Mouse (Mus musculus): Measurements from ENCODE around the gene Tmem242. TPM values are rescaled to one million over a fixed set of nuclear protein-coding genes. Genes with fewer than 3 reads are reported as not detected.

Tmem242 gene
- polyA plus RNA-seq, 1 experiment from 2014 or later, result 130 TPM

DNA sequence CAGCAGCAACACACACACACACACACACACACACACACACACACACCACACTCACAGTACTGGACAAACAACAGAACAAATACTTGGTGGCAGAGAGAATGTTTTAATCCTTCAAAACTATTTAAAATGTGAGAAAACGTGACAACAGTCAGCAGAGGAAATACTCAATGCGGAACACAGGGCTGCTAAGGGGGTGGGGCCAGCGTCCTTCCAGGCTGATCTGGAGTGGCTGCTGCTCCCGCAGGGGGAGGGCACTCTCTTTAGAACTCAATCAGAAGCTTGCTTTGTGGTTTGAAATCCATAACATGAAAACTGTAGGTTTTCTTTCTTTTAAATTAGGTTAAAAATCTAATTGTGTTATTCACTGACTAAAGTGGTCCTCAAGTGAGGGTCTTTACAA, 18.2 kb downstream of the Tmem242 start:
- H3K4me3 ChIP-seq (replicated peaks; ENCODE audit: low read length), result no peak overlapping the region
- ATAC-seq (ENCODE audit: insufficient read depth, low FRiP score), result no peak
- no peaks in the 10 kb centered on the region for H3K27me3 ChIP-seq (ENCODE audit: control insufficient read depth, insufficient read depth, low read length)
- H3K4me1 ChIP-seq (ENCODE audit: control insufficient read depth, insufficient read depth, low read length), result no peaks in the 10 kb centered on the region
- H3K27ac ChIP-seq (ENCODE audit: low read length), result no peak overlapping the region
- H3K9ac ChIP-seq (ENCODE audit: low read length), result no peak overlapping the region
- no peaks in the 10 kb centered on the region for H3K9me3 ChIP-seq (replicated peaks; ENCODE audit: control insufficient read depth, low read length)
- H3K36me3 ChIP-seq (ENCODE audit: control insufficient read depth, insufficient read depth, low read length), result no peaks in the 10 kb centered on the region
- WGBS, result 36% methylated on average over 4 of the region's 4 CpGs
- H3K4me2 ChIP-seq (ENCODE audit: low read depth, low read length), result no peak overlapping the region

DNA sequence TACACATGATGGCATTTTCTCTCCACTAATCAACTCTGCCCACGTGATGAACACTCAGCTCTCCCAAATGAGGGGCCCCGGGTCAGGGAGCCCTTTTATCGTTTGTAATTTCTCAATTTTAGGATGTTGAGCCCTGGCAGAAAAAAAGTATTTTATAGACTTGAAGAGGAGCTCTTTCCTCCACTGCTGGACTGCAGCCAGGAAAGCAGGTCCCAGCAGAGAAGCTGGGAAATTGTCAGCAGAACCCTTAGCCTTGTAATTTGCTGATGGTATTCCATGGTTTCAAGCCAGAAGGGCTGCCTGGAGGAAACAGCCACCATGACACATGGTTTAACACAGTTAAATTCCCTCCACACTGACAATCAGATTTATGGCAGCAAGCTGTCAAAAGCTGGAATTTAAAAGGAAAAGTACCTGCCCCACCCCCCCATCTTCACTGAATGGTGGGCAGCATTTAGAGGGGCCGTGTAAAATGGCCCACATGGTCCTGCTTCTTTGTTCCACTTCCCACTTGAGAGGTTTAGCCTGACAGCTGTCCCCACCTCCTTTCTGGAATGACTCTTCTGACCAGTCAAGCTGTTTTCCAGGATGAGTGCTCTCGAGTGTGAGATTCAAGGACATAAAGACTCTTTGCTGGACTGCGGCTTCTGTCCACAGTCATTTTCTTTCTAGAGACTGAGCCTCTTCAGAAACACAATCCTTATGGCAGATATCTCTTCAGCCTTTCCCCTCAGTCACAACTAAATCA, 20.1 kb downstream of the Tmem242 start:
- Histone ChIP-seq H3K4me3 (replicated peaks; ENCODE audit: low read length) (no peak overlapping the region), H3K36me3 (ENCODE audit: control insufficient read depth, insufficient read depth, low read length) (no peaks in the 10 kb centered on the region), H3K27me3 (ENCODE audit: control insufficient read depth, insufficient read depth, low read length) (no peaks in the 10 kb centered on the region), H3K9me3 (replicated peaks; ENCODE audit: control insufficient read depth, low read length) (no peaks in the 10 kb centered on the region), H3K9ac (ENCODE audit: low read length) (no peak overlapping the region), H3K4me1 (ENCODE audit: control insufficient read depth, insufficient read depth, low read length) (no peaks in the 10 kb centered on the region), H3K27ac (ENCODE audit: low read length) (no peak overlapping the region), H3K4me2 (ENCODE audit: low read depth, low read length) (no peak overlapping the region)
- 69% methylated on average over 6 of the region's 6 CpGs for WGBS
- ATAC-seq (ENCODE audit: insufficient read depth, low FRiP score), result no peak

DNA sequence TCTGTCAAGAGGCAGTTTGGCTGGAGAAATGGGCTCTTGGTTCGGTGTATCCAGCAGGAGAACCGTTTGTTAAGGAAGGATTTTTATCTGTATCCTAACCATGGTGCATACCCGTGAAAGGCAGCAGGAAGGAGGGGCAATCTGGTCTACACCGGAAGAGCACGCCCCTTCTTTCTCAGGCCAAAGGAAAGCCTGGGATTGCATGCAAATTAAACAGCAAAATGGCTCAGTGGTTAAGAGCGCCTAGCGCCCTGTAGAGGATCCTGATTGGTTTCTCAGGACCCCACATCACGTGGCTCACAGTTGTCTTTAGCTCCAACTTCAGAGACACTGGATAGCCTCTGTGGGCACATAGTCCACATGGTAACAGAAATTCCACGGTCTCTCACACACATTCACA, 21.0 kb downstream of the Tmem242 start:
- H3K4me3 ChIP-seq (replicated peaks; ENCODE audit: low read length), result no peak overlapping the region
- H3K9ac ChIP-seq (ENCODE audit: low read length), result no peak overlapping the region
- H3K36me3 ChIP-seq (ENCODE audit: control insufficient read depth, insufficient read depth, low read length), result no peaks in the 10 kb centered on the region
- no peaks in the 10 kb centered on the region for H3K9me3 ChIP-seq (replicated peaks; ENCODE audit: control insufficient read depth, low read length)
- H3K27ac ChIP-seq (ENCODE audit: low read length), result no peak overlapping the region
- no peaks in the 10 kb centered on the region for H3K4me1 ChIP-seq (ENCODE audit: control insufficient read depth, insufficient read depth, low read length)
- 81% methylated on average over 9 of the region's 9 CpGs for WGBS
- no peak overlapping the region for H3K4me2 ChIP-seq (ENCODE audit: low read depth, low read length)
- no peaks in the 10 kb centered on the region for H3K27me3 ChIP-seq (ENCODE audit: control insufficient read depth, insufficient read depth, low read length)
- ATAC-seq (ENCODE audit: insufficient read depth, low FRiP score), result no peak

DNA sequence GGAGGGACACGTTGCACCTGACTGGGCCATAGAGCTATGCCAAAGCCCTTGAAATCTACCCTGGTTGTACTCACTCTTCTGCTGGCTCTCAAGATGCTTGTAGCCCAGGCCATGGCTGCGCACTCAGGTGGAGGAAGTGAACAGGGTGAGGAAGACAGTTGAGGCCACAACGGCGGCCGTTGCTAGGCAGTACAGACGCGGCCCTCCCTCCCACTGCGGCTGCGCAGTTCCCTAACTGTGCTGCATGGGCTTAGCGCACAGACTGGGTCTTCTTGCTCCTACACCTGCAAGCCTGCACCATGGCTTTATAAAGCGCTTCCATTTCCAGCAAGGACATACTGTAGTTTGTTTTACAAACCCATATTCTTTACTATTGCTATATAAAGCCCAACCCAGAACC, 21.5 kb downstream of the Tmem242 start, which contains the start of gene Ldhal6b:
TSS of gene Ldhal6b (minus strand) at position 223 of the 400 bp plus-strand sequence.
- Histone ChIP-seq H3K4me2 (ENCODE audit: low read depth, low read length) (no peak within 1 kb of the TSS), H3K4me1 (ENCODE audit: control insufficient read depth, insufficient read depth, low read length) (no peaks in the 10 kb centered on the region), H3K27ac (ENCODE audit: low read length) (no peak within 1 kb of the TSS), H3K27me3 (ENCODE audit: control insufficient read depth, insufficient read depth, low read length) (no peaks in the 10 kb centered on the region), H3K9me3 (replicated peaks; ENCODE audit: control insufficient read depth, low read length) (no peaks in the 10 kb centered on the region), H3K36me3 (ENCODE audit: control insufficient read depth, insufficient read depth, low read length) (no peaks in the 10 kb centered on the region), H3K9ac (ENCODE audit: low read length) (no peak within 1 kb of the TSS), H3K4me3 (replicated peaks; ENCODE audit: low read length) (no peak within 1 kb of the TSS)
- ATAC-seq (ENCODE audit: insufficient read depth, low FRiP score), result no peak
- 96% methylated on average over 11 of the region's 11 CpGs for WGBS

DNA sequence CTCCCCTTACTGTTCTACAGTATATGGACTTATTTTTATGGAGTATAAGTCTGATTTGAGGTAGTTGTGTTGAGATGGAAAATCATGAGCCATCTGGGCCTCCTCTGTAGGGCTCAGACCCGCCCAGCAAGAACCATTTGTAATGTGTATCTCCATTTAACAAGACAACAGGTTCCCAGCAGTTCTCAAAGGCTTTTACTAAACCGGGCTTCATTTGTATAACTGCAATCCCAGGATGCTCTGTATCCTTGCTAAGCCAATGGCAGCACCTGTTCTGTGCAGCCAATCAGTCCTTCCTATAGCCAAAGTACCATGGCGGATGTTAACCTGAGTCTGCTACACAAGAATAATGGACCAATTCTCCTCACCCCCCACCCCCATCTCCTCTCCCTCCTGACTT, 23.5 kb downstream of the Tmem242 start:
- ATAC-seq (ENCODE audit: insufficient read depth, low FRiP score), result no peak
- Histone ChIP-seq H3K27ac (ENCODE audit: low read length) (no peak overlapping the region), H3K4me3 (replicated peaks; ENCODE audit: low read length) (no peak overlapping the region), H3K9ac (ENCODE audit: low read length) (no peak overlapping the region), H3K9me3 (replicated peaks; ENCODE audit: control insufficient read depth, low read length) (no peaks in the 10 kb centered on the region), H3K4me1 (ENCODE audit: control insufficient read depth, insufficient read depth, low read length) (no peaks in the 10 kb centered on the region), H3K4me2 (ENCODE audit: low read depth, low read length) (no peak overlapping the region), H3K27me3 (ENCODE audit: control insufficient read depth, insufficient read depth, low read length) (no peaks in the 10 kb centered on the region), H3K36me3 (ENCODE audit: control insufficient read depth, insufficient read depth, low read length) (0 out of 2 replicates have a peak, but pooled peaks cover under 1% of the 10 kb centered on the region)
- WGBS, result 90% methylated on average over 3 of the region's 3 CpGs

DNA sequence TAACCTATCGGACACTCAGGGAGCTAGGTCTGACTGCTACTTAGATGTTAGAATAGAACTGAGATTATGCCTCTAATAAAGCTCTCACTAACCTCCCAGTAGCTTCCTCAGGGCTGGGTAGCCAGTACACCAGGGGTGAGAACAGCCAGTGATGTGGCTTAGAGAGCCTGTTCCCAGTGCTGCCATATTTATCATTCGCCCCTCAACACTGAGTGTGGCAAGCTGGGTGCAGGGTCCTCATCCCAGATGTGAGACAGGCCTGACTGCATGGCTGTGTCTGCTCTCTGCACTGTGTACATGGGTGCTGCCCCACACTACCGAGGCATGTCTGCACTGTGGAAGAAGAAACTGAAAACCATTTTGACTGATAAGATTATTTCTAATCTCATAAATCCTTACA, 26.0 kb downstream of the Tmem242 start:
- 80% methylated on average over 3 of the region's 3 CpGs for WGBS
- no peak for ATAC-seq (ENCODE audit: insufficient read depth, low FRiP score)
- H3K9ac ChIP-seq (ENCODE audit: low read length), result no peak overlapping the region

DNA sequence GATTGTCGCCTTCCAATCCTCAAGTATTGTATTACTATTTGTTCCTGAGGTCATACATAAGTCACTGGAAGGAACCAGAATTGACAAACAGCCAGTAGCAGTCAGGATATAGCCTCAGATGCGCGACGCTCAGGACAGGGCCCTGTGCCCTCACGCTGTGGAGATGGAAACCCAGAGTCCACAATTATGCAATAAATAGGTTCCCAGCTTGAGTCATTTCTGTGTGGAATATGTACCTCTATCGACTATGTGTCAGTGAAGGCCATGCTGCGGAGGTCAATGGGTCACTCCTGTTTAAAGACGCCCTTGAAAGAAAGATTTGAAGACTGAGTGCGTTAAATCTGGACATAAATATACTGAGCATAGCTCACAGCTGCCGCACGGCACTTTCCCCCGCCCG, 26.7 kb downstream of the Tmem242 start:
- Histone ChIP-seq H3K9me3 (replicated peaks; ENCODE audit: control insufficient read depth, low read length) (no peaks in the 10 kb centered on the region), H3K4me1 (ENCODE audit: control insufficient read depth, insufficient read depth, low read length) (no peaks in the 10 kb centered on the region), H3K36me3 (ENCODE audit: control insufficient read depth, insufficient read depth, low read length) (0 out of 2 replicates have a peak, but pooled peaks cover 8% of the 10 kb centered on the region), H3K9ac (ENCODE audit: low read length) (no peak overlapping the region), H3K4me3 (replicated peaks; ENCODE audit: low read length) (no peak overlapping the region), H3K27me3 (ENCODE audit: control insufficient read depth, insufficient read depth, low read length) (no peaks in the 10 kb centered on the region), H3K4me2 (ENCODE audit: low read depth, low read length) (no peak overlapping the region), H3K27ac (ENCODE audit: low read length) (no peak overlapping the region)
- WGBS, result 70% methylated on average over 13 of the region's 13 CpGs
- ATAC-seq (ENCODE audit: insufficient read depth, low FRiP score), result no peak

More for the DNA sequence above, 26.0 kb downstream of the Tmem242 start:
- no peaks in the 10 kb centered on the region for H3K9me3 ChIP-seq (replicated peaks; ENCODE audit: control insufficient read depth, low read length)
- H3K27ac ChIP-seq (ENCODE audit: low read length), result no peak overlapping the region
- no peak overlapping the region for H3K4me2 ChIP-seq (ENCODE audit: low read depth, low read length)
- no peaks in the 10 kb centered on the region for H3K4me1 ChIP-seq (ENCODE audit: control insufficient read depth, insufficient read depth, low read length)
- no peak overlapping the region for H3K4me3 ChIP-seq (replicated peaks; ENCODE audit: low read length)
- H3K27me3 ChIP-seq (ENCODE audit: control insufficient read depth, insufficient read depth, low read length), result no peaks in the 10 kb centered on the region
- 0 out of 2 replicates have a peak, but pooled peaks cover 8% of the 10 kb centered on the region for H3K36me3 ChIP-seq (ENCODE audit: control insufficient read depth, insufficient read depth, low read length)

DNA sequence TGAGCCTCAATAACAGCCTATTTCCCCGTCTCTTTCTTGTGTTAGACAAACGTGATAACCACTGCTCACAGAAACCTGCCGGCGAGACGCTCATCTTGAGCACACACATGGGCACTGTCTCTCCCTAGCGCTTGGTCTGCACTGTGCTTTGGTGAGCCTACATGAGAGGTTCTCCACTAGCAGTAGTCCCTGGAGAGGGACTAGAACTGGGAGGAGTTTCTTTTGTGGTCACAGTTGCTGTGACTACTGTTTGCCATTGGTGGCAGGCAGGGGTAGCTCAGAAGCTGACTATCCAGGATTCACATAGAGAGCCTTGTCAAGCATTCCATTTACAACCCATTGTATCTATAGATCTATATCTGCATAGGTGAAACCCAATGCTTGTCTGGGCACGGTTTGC, 27.3 kb downstream of the Tmem242 start:
- Histone ChIP-seq H3K36me3 (ENCODE audit: control insufficient read depth, insufficient read depth, low read length) (0 out of 2 replicates have a peak, but pooled peaks cover 8% of the 10 kb centered on the region), H3K4me1 (ENCODE audit: control insufficient read depth, insufficient read depth, low read length) (no peaks in the 10 kb centered on the region), H3K9me3 (replicated peaks; ENCODE audit: control insufficient read depth, low read length) (no peaks in the 10 kb centered on the region), H3K27ac (ENCODE audit: low read length) (no peak overlapping the region), H3K9ac (ENCODE audit: low read length) (no peak overlapping the region), H3K27me3 (ENCODE audit: control insufficient read depth, insufficient read depth, low read length) (no peaks in the 10 kb centered on the region), H3K4me3 (replicated peaks; ENCODE audit: low read length) (no peak overlapping the region), H3K4me2 (ENCODE audit: low read depth, low read length) (no peak overlapping the region)
- WGBS, result 78% methylated on average over 7 of the region's 7 CpGs
- no peak for ATAC-seq (ENCODE audit: insufficient read depth, low FRiP score)

DNA sequence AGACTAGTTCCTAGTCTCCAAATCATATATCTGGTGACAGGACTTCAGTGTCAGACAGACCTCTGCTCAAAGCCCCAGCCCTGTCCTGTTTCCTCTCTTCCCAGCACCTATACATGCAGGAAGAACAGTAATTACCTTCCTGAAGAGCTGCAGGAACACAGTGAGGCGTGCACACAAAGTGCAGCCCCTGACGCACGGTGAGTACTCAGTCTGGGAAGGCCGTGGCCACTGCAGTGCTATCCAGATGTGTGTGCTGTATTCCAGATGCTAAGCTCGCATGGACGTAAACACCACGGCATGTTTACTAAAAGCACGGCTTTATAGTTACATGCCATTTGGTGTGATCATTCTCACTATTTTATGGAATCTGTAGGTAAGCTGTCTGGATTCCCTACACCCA, 27.8 kb downstream of the Tmem242 start:
- Histone ChIP-seq H3K4me3 (replicated peaks; ENCODE audit: low read length) (no peak overlapping the region), H3K9ac (ENCODE audit: low read length) (no peak overlapping the region), H3K4me2 (ENCODE audit: low read depth, low read length) (no peak overlapping the region), H3K27ac (ENCODE audit: low read length) (no peak overlapping the region), H3K9me3 (replicated peaks; ENCODE audit: control insufficient read depth, low read length) (no peaks in the 10 kb centered on the region), H3K27me3 (ENCODE audit: control insufficient read depth, insufficient read depth, low read length) (no peaks in the 10 kb centered on the region), H3K4me1 (ENCODE audit: control insufficient read depth, insufficient read depth, low read length) (no peaks in the 10 kb centered on the region), H3K36me3 (ENCODE audit: control insufficient read depth, insufficient read depth, low read length) (0 out of 2 replicates have a peak, but pooled peaks cover 8% of the 10 kb centered on the region)
- 80% methylated on average over 8 of the region's 8 CpGs for WGBS
- ATAC-seq (ENCODE audit: insufficient read depth, low FRiP score), result no peak

Data from stomach, embryonic 16.5 days (tissue).